Mouse (Mus musculus) CD8-positive naive resting alpha-beta T cell, adult 2 months (primary cell): ENCODE measurements around the gene Sympk.

Source experiments
- DNase-seq, 2 experiments: peaks; one replicate each; pipeline ENCODE4 v3.0.0; 2022; ENCODE audit warnings: low read depth in 2 of 2, low spot score in 2 of 2

Sympk gene

GRCm38 (mm10) chr7:19024096-19024506, at the start of gene Sympk:
Sympk (plus strand) TSS chr7:19024377.
- DNase-seq, result peak; percentile 93

- no peak for DNase-seq
These were observed 45.8 kb upstream of the Sympk start for GRCm38 (mm10) chr7:18978381-18978780.

- no peak for DNase-seq
These were observed 37.7 kb upstream of the Sympk start for GRCm38 (mm10) chr7:18986503-18986902.

GRCm38 (mm10) chr7:18987100-18987499, 37.1 kb upstream of the Sympk start, which contains the start of gene Nanos2:
Nanos2 (plus strand) TSS chr7:18987400.
- DNase-seq, result no peak

- no peak for DNase-seq
These were observed 36.4 kb upstream of the Sympk start for GRCm38 (mm10) chr7:18987747-18988146.

GRCm38 (mm10) chr7:18988780-18989179, 35.4 kb upstream of the Sympk start:
- no peak for DNase-seq

- no peak for DNase-seq
These were observed 34.2 kb upstream of the Sympk start for GRCm38 (mm10) chr7:18989995-18990394.

- peak; percentile 94 to 96 for DNase-seq
These were observed 33.4 kb upstream of the Sympk start, which contains the start of gene Mypop for GRCm38 (mm10) chr7:18990601-18991295. Mypop (plus strand) TSS chr7:18991245.

GRCm38 (mm10) chr7:18991660-18992293, 32.4 kb upstream of the Sympk start:
- DNase-seq, result no peak

- DNase-seq, result no peak
These were observed 31.9 kb upstream of the Sympk start for GRCm38 (mm10) chr7:18992294-18992675.

- DNase-seq, result no peak
These were observed 31.1 kb upstream of the Sympk start for GRCm38 (mm10) chr7:18993036-18993435.

GRCm38 (mm10) chr7:18998835-18999234, 25.3 kb upstream of the Sympk start:
- DNase-seq, result no peak

- DNase-seq, result no peak
These were observed 23.8 kb upstream of the Sympk start for GRCm38 (mm10) chr7:19000421-19000820.

GRCm38 (mm10) chr7:19001066-19001806, 22.9 kb upstream of the Sympk start:
- peak; percentile 76 to 79 for DNase-seq

GRCm38 (mm10) chr7:19001807-19002085, 22.4 kb upstream of the Sympk start:
- DNase-seq, result no peak

GRCm38 (mm10) chr7:19002115-19002514, 22.1 kb upstream of the Sympk start:
- no peak for DNase-seq

- peak; percentile 35 to 48 for DNase-seq
These were observed 21.2 kb upstream of the Sympk start for GRCm38 (mm10) chr7:19002848-19003498.

GRCm38 (mm10) chr7:19003902-19004630, 20.1 kb upstream of the Sympk start, which contains the start of gene Irf2bp1:
Irf2bp1 (plus strand) TSS chr7:19004044.
- DNase-seq, result peak; percentile 86 to 92

GRCm38 (mm10) chr7:19004631-19005079, 19.5 kb upstream of the Sympk start:
- no peak for DNase-seq

GRCm38 (mm10) chr7:19005417-19006121, 18.6 kb upstream of the Sympk start:
- DNase-seq, result no peak
